Mouse (Mus musculus) lung, embryonic 14.5 days (tissue): ENCODE data around the gene Mocs1. TPM values are rescaled to one million over a fixed set of nuclear protein-coding genes. Genes with fewer than 3 reads are reported as not detected.

Source experiments
- ATAC-seq: fragments of 200-750 bp; cut with Nextera tagmentation; 2 replicates; pipeline ENCODE4 v1.8.0; 2017; ENCODE audit warnings: mild to moderate bottlenecking, moderate TSS enrichment, moderate library complexity; ENCODE audit not compliant: insufficient read depth
- DNase-seq: peaks from one replicate; pipeline ENCODE4 v3.0.0-alpha.2; 2015
- H3K27ac ChIP-seq: fragments of 300-500 bp; sonication (generic); 2 replicates; pipeline ENCODE4 v1.5.1; 2014; ENCODE audit warnings: low read depth, mild to moderate bottlenecking, moderate library complexity
- H3K27me3 ChIP-seq: fragments of 300-500 bp; sonication (generic); 2 replicates; pipeline ENCODE4 v1.6.1; 2014; ENCODE audit warnings: low read length, control low read depth; ENCODE audit not compliant: insufficient read depth
- H3K36me3 ChIP-seq: fragments of 300-500 bp; sonication (generic); 2 replicates; pipeline ENCODE4 v1.6.1; 2014; ENCODE audit warnings: control low read depth; ENCODE audit not compliant: insufficient read depth
- H3K4me1 ChIP-seq: fragments of 300-500 bp; sonication (generic); 2 replicates; pipeline ENCODE4 v1.6.1; 2014; ENCODE audit warnings: antibody characterized with exemption, control low read depth; ENCODE audit not compliant: insufficient read depth
- H3K4me2 ChIP-seq: fragments of 300-500 bp; sonication (generic); 2 replicates; pipeline ENCODE4 v1.6.1; 2014; ENCODE audit warnings: mild to moderate bottlenecking
- H3K4me3 ChIP-seq: fragments of 300-500 bp; sonication (generic); 2 replicates; pipeline ENCODE4 v1.5.1; 2014; ENCODE audit warnings: low read depth, low read length
- H3K9ac ChIP-seq: fragments of 300-500 bp; sonication (generic); 2 replicates; pipeline ENCODE4 v1.6.1; 2014
- H3K9me3 ChIP-seq: fragments of 300-500 bp; sonication (generic); 2 replicates; pipeline ENCODE4 v1.6.1; 2016; ENCODE audit warnings: low read depth, low read length, control low read depth
- CTCF ChIP-seq: IDR thresholded peaks from 2 replicates; pipeline ENCODE4 v1.5.1; 2016; ENCODE audit warnings: antibody characterized with exemption, low read depth
- WGBS: fragments of 180-500 bp; shearing (Covaris S2); extraction: QIAGEN DNeasy Blood & Tissue Kit; methylation state at CpG from one replicate; pipeline ENCODE4 v1.1.7; 2014; 5-methylcytosine and 5-hydroxymethylcytosine counted together
- polyA plus RNA-seq: library from polyadenylated mRNA; unstranded; fragments of >200 nt; fragmentation: Nextera tagmentation; extraction: Ambion mirVana; gene quantifications from 2 replicates; pipeline ENCODE4 v1.2.1, GENCODE M21; 2014

Gene Mocs1
- polyA plus RNA-seq, 1 experiment from 2014 or later = 8.0 TPM

DNA sequence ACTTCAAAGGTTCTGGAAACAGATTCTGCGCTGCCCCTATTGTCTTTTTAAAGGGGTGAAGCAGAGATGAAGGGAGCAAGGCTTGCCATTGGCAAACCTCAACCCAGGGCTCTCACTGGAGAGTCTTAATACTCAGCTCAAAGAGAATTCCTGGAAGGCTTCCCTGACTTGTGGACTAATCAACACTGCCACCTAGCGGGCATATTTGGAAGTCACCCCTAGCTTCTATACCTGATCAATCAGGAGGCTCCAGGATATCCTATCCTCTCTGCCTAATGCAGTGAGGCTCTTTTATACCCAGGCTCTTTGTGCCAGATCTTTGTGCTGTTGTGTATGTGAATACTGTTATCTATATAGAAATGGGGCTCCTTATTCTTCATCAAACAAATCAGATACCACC, 28.0 kb upstream of the Mocs1 start:
- TF ChIP-seq CTCF = peak; percentile 81
- no peaks in the 10 kb centered on the region for H3K9me3 ChIP-seq
- H3K4me1 ChIP-seq = no peaks in the 10 kb centered on the region
- H3K4me3 ChIP-seq = no peak overlapping the region
- peak; percentile 92 for DNase-seq
- no peaks in the 10 kb centered on the region for H3K36me3 ChIP-seq
- H3K27me3 ChIP-seq = no peaks in the 10 kb centered on the region
- no peak overlapping the region for H3K27ac ChIP-seq
- ATAC-seq = peak; percentile 75; the same call in 1 of the 2 replicates
- no peak overlapping the region for H3K9ac ChIP-seq
- H3K4me2 ChIP-seq = no peak overlapping the region
- WGBS = 0% methylated on average over 2 of the region's 2 CpGs

DNA sequence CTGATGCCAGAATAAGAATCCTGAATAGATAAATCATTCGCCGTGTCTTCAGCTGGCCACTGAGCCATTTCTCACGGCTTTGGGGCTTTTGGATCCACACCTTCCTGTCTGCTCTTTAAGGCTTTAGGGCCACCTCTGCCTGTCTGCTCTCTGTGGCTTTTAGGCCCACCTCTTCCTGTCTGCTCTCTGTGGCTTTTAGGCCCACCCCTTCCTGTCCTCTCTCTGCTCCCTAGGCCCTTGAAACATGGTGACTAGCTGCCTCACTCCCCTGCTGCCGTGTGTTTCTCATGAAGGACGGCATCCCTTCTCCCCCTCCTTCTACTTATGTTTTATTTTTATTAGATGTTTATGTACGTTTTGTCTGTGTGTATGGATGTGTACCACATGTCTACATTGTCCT, 25.0 kb upstream of the Mocs1 start:
- 69% methylated on average over 6 of the region's 6 CpGs for WGBS
- no peak for TF ChIP-seq CTCF
- H3K9ac ChIP-seq = no peak overlapping the region
- ATAC-seq (no peak), DNase-seq (no peak)
- no peaks in the 10 kb centered on the region for H3K27me3 ChIP-seq
- no peaks in the 10 kb centered on the region for H3K36me3 ChIP-seq
- no peaks in the 10 kb centered on the region for H3K9me3 ChIP-seq
- no peak overlapping the region for H3K27ac ChIP-seq
- no peak overlapping the region for H3K4me3 ChIP-seq
- no peaks in the 10 kb centered on the region for H3K4me1 ChIP-seq
- no peak overlapping the region for H3K4me2 ChIP-seq

DNA sequence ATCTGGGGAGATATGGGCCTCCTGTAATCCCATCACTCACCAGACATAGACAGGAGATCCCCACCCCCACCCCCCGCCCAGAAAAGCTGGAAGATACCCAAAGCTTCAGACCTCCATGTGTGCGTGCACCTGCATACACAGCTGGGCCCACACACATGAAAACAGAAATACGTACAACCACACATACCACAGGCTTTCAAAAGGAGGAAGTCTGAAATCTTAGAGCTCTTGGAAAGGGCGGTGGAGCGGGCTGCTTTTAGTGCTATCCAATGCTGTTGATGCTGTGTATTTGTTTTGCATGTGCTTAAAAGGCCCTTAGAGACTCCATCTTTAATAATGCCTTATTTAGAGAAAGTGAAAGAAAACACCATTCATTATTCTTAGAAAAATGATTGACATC, 22.2 kb upstream of the Mocs1 start:
- ATAC-seq (no peak), DNase-seq (no peak)
- H3K4me2 ChIP-seq = no peak overlapping the region
- no peaks in the 10 kb centered on the region for H3K27me3 ChIP-seq
- H3K4me1 ChIP-seq = no peaks in the 10 kb centered on the region
- TF ChIP-seq CTCF = no peak
- H3K9me3 ChIP-seq = no peaks in the 10 kb centered on the region
- no peaks in the 10 kb centered on the region for H3K36me3 ChIP-seq
- 64% methylated on average over 5 of the region's 5 CpGs for WGBS
- H3K27ac ChIP-seq = no peak overlapping the region
- H3K4me3 ChIP-seq = no peak overlapping the region
- no peak overlapping the region for H3K9ac ChIP-seq

DNA sequence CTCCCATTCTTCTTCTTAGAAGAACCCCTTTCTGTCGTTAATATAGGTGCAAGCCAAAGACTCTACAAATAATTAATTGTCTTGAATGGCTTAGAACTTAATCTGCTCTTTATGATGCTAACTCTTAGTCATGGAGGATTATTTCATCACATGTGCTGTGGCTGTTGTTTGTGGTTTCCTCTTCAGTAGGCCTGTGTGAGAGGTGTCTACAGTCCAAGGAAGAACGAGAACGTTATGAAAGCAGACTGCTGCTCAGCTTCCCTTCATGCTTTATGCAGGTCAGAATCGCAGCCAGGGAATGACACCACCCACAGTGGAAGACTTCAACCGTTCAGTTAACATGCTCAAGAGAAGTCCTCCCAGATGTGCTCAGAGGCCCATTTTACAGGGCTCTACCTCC, 15.2 kb upstream of the Mocs1 start:
- no peaks in the 10 kb centered on the region for H3K36me3 ChIP-seq
- no peak overlapping the region for H3K27ac ChIP-seq
- no peak for ATAC-seq
- no peak overlapping the region for H3K4me3 ChIP-seq
- no peaks in the 10 kb centered on the region for H3K4me1 ChIP-seq
- no peaks in the 10 kb centered on the region for H3K27me3 ChIP-seq
- H3K9me3 ChIP-seq = no peaks in the 10 kb centered on the region
- 78% methylated on average over 5 of the region's 5 CpGs for WGBS
- DNase-seq = no peak
- TF ChIP-seq CTCF = no peak
- H3K9ac ChIP-seq = no peak overlapping the region
- H3K4me2 ChIP-seq = no peak overlapping the region

DNA sequence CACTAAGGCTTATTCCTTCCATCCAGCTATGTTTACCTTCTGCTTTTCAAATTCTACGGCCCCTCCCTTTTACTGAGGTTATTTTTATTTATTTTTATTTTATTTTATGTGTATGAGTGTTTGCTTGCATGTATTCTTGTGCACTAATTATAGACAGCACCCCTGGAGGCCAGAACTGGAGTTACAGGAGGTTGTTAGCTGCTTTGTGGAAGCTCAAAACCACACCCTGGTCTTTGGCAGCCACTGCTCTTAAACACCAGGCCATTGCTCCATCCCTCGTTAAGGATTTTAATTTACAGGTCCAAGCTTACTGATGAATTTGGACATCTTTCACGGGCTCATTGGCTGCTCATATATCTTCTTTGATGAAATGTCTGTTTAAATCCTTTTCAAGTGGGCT, 14.6 kb upstream of the Mocs1 start:
- peak; percentile 47 for DNase-seq
- TF ChIP-seq CTCF = peak; percentile 47
- no peaks in the 10 kb centered on the region for H3K27me3 ChIP-seq
- H3K9ac ChIP-seq = no peak overlapping the region
- no peaks in the 10 kb centered on the region for H3K36me3 ChIP-seq
- ATAC-seq = no peak
- H3K4me3 ChIP-seq = no peak overlapping the region
- no peak overlapping the region for H3K4me2 ChIP-seq
- no peak overlapping the region for H3K27ac ChIP-seq
- 49% methylated on average over 3 of the region's 3 CpGs for WGBS
- no peaks in the 10 kb centered on the region for H3K4me1 ChIP-seq
- H3K9me3 ChIP-seq = no peaks in the 10 kb centered on the region

DNA sequence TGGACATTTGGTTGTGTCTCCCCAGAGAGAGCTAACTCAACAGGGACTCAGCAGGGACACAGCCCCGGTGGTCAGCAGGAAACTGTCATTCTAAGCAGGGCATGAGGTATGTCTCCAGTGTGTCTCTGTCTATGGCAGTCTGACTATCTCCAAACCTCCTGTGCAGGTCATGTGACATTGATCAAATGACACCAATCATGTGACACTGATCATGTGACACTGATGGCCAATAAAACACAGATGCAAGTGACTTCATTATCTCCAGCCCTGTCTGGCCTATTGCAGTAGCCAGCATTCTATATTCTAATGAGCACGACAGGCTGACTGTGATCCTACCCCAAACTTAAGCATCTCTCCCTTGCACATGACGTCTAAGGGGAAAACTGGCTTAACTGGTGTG, 11.9 kb upstream of the Mocs1 start:
- H3K36me3 ChIP-seq = no peaks in the 10 kb centered on the region
- ATAC-seq = no peak
- 57% methylated on average over 3 of the region's 3 CpGs for WGBS
- DNase-seq = no peak
- no peak overlapping the region for H3K27ac ChIP-seq
- no peak for TF ChIP-seq CTCF
- no peaks in the 10 kb centered on the region for H3K27me3 ChIP-seq
- no peaks in the 10 kb centered on the region for H3K4me1 ChIP-seq
- no peak overlapping the region for H3K4me2 ChIP-seq
- H3K9me3 ChIP-seq = no peaks in the 10 kb centered on the region
- H3K4me3 ChIP-seq = no peak overlapping the region
- no peak overlapping the region for H3K9ac ChIP-seq

DNA sequence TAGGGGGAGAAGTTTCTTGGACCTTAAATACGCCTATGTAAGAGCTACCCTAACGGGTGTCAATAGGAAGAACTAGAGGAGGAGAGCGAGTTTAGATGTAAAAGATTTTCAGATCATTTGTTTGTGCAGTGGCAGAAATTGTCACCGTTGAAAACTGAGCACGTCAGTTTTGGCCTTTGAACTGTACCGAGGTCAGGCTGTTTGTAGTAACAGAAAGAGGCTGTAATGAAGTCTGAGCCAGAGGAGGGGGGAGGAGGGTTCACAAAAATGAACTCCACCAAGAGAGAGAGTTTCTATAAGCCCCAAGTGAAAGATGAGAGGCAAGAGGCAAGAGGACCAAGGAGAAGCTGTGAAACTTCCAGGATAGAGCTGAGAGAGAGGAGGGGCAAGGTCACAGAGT, 8.3 kb upstream of the Mocs1 start:
- Histone ChIP-seq H3K27me3 (no peaks in the 10 kb centered on the region), H3K4me2 (no peak overlapping the region), H3K36me3 (no peaks in the 10 kb centered on the region), H3K27ac (no peak overlapping the region), H3K9ac (no peak overlapping the region), H3K4me1 (no peaks in the 10 kb centered on the region), H3K9me3 (no peaks in the 10 kb centered on the region), H3K4me3 (no peak overlapping the region)
- 42% methylated on average over 6 of the region's 6 CpGs for WGBS
- DNase-seq (no peak), ATAC-seq (no peak)
- TF ChIP-seq CTCF = no peak
